Mouse (Mus musculus) left cerebral cortex, postnatal 25 days (tissue): ENCODE results near the gene Nle1. TPM values are rescaled to one million over a fixed set of nuclear protein-coding genes. Genes with fewer than 3 reads are reported as not detected.

Experiments used
- total RNA-seq, 2 experiments: library from RNA; stranded (reverse); gene quantifications; 2 replicates each; pipeline ENCODE4 v1.2.3; 2021

Gene Nle1
- total RNA-seq, 2 experiments from 2014 or later: 32.3 to 32.8 TPM

Other genes with a start within 250 kb of the Nle1 start
- under 1 TPM in 1 of 2 experiments, not detected in 1; 0.25 TPM for gene Cct6b, start 144.1 kb downstream of the Nle1 start, total RNA-seq
- gene Zfp830, start 144.1 kb downstream of the Nle1 start, total RNA-seq: 10 to 100 TPM; 15.5 to 17.3 TPM
- 10 to 100 TPM; 23.1 to 26.4 TPM for gene Lig3, start 127.3 kb downstream of the Nle1 start, total RNA-seq
- gene Rffl, start 37.2 kb downstream of the Nle1 start, total RNA-seq: 1 to 10 TPM; 8.6 to 9.7 TPM
- gene Rad51d, start 17.8 kb downstream of the Nle1 start, total RNA-seq: 10 to 100 TPM; 14.1 to 16.6 TPM
- not detected for gene Fndc8, start 16.3 kb downstream of the Nle1 start, total RNA-seq
- gene Unc45b, start 2.1 kb upstream of the Nle1 start, total RNA-seq: 1 to 10 TPM; 1.8 to 3.1 TPM
- gene Slfn5, start 42.9 kb upstream of the Nle1 start, total RNA-seq: 1 to 10 TPM; 4.4 to 4.5 TPM
- gene Slfn9, start 83.4 kb upstream of the Nle1 start, total RNA-seq: under 1 TPM; 0.48 to 0.57 TPM
- gene Slfn8, start 112.4 kb upstream of the Nle1 start, total RNA-seq: under 1 TPM; 0.50 to 0.87 TPM
- gene Slfn2, start 156.7 kb upstream of the Nle1 start, total RNA-seq: 1 to 10 TPM; 1.3 to 1.6 TPM
- gene Slfn1, start 208.4 kb upstream of the Nle1 start, total RNA-seq: not detected